Mouse (Mus musculus) right cerebral cortex, postnatal 10 days (tissue): ENCODE measurements around the gene Parvb.

Experiments
- DNase-seq, 2 experiments: peaks; one replicate each; pipeline ENCODE4 v3.0.0; 2021; ENCODE audit warnings: low spot score in 2 of 2

Parvb gene

DNA sequence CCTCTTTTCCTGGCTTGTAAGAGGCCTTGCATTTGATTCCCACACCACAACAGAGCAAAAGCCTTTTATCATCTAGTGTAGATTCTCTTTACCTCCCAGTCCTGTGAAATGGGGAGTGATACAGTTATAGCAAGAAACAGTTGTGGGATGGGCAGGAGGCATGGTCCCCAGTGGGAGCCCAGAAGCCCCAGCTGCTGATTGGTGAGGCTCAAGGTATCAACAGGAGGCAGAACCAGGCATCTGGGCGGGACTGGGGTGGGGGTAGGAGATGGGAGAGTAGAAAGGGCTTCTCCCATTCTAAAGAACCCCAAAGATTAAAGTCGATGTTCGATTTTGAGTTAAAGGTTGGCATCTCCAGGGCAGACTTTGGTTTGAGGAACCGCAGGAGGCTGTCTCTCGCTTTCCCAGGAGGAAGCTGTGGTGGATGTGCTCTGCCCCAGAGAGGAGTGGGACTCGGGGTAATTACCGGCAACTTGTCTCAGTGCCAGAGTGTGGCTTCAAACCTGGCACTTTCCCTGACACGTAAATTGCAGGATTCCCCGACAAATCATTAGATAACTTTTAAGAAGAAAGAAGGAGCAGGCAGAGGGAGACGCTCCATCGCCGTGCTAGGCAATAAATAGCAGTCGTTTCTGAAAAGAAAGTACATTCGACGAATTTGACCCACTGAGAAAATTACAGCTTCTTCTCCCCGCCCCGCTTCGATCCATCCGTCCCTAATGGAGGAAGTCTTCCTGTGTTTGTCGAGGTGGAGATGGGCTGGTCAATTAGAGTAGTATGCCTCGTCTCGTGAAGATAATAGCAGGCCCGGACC is 13.7 kb upstream of the Parvb start:
- DNase-seq = no peak

DNA sequence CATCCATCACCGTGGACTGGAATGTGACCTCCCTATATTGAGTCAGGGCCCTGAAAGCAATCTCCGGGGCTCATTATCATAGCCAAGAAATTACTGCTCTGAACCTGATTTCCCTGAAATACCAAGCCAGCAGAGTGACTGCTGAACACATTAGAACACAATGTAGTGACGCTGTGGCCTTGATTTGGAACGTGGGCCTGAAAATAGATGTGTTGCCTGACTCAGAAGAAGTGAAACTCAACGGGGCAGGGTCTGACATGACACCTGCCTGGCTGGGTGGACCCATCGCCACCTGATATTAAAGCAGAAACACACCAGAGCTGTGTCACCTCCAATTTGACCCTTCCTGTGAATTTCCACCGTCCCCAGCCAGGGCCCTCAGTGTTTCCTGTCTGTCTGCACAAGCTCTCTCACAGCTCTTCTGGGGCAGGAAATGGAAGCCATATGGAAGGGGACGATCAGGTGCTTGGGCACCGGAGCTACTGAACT is 13.0 kb upstream of the Parvb start:
- DNase-seq = no peak

DNA sequence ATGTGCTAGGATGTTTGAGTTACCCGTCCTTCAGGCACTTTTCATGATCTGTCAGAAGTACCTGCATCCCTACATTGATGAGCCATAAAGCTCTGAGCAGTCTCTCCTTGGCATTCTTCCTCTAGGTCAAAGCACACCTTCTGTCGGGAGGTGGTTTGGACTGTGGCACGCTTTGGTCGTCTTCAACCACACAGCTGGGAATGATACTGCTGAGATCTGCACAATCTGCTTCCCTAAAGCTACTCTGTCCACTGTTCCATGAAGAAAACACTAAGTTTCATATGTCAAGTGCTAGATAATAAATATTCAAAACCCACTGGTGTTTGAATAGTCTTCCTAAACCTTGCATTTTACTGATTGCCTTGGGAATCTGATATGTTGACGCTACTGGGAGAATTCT is 10.3 kb upstream of the Parvb start:
- peak in 1 of 2 experiments; percentile 22 for DNase-seq

DNA sequence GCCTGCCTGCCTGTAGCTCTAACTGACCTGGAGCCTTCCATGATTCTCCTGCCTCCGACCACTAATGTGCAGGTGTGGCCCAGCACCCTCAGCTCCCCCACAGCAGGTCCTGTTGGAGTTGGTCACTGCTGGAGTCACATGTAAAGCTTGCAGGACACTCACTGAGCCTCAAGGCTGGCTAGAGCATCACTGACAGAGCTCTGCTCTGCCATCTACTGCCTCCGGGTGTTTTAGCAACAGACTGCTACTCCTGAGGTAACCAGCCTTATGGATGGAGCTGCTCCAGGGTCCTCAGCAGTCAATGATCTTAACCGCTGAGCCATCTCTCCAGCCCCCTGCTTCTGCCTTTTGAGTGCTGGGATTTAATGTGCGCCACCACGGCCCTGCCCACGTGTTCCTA is 8.4 kb upstream of the Parvb start:
- no peak for DNase-seq

DNA sequence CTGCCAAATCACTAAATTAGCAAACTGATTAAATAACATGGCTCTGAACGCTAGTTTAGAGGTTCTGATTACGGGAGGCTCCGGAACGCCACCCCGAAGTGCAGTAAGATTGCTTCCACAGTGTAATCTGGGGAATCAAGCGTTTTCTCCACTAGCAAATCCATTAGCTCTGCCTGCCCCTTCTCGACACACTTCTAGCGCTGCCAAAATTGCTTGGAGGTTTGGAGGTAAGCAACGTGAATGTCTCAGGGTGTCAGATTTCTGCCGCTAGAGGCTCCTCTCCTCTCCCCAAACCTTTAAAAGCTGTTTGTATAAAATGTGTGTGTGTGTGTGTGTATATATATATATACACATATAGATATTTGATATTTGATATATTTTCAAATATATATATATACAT is 7.1 kb upstream of the Parvb start:
- no peak for DNase-seq

DNA sequence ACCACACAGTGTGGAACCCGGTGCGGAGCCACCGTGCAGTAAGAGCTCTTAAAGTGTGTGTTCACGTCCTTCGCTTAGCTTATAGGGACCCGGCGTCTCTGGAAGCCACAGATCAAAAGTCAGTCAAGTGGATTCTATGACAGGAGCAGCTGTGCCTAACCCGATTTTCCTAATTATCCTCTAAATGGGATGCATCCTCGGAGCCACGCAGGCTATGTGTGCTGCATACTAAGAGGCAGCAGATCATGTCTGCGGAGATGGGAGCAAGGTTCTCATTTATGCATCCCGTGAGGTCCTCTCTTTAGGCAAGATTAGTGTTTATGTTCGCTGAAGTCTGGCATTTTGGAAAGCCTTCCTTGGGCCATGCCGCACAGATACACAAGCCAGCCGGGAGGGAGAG is 4.9 kb upstream of the Parvb start:
- no peak for DNase-seq

DNA sequence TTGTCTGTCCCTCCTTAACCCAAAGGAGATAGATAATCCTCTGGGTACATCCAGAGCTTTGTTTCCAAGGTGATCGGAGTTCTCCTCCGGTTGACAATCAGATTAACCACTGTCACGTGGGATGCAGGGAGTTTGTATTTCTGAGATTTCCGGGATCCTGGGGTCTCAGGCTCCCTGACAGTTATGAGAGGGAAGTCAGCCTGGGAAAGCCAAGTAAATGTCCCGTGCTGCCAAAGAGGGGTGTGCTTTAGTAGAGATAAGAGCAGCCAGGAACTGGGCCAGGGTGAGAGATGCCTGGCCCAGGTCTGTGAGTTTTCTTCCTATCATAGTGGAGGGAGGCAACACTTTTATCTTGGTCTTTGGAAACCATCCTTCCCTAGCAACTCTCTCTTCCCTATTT is 1.2 kb upstream of the Parvb start:
- no peak for DNase-seq

DNA sequence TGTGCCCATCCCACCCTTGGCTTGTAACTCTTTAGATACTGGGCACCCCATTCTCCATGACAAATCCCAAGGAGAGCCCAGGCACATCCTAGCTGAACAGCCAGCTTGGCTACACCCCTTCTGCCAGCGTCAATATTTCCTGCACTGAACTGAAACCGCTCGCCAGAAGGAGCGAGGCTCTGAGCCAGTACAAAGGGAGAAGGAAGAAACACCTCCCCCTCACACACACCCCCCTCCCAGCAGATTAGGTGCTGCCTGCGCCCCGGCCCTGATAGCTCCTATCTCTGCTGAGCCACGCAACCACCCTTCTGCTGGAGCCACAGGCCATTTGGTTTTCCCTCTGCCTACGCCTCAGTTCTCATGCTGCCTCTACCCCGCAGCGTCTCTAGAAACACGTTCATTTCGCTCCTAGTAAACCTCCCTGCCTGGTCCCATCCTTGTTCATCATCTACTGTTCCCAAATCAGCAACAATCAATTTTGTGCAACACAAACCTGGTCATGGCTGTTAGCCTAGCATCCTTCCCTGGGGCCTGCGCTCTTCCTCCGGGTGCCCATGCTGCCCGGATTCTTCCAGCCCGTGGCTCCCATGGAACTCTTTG is 630 bp upstream of the Parvb start:
- peak; percentile 73 to 78 for DNase-seq

DNA sequence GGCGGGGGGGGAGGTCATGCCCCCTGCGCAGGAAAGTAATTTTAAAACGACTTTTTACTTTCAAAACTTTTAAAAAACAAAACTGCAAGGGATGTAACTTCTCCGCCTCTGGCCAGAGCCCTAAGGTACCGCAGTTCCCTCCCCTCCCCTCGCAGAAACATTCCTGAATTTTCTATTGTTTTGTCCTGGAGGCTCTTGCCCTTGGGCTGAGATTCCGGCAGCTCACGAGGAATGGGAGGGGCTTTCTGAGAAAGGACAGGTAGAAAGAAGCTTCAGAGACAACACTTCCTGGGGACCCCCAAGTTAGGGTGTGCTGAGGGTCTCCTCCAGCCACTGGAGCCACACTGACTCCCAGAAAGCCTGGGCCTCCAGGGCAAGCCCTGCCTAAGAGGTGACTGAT is 766 bp downstream of the Parvb start:
- DNase-seq = no peak

DNA sequence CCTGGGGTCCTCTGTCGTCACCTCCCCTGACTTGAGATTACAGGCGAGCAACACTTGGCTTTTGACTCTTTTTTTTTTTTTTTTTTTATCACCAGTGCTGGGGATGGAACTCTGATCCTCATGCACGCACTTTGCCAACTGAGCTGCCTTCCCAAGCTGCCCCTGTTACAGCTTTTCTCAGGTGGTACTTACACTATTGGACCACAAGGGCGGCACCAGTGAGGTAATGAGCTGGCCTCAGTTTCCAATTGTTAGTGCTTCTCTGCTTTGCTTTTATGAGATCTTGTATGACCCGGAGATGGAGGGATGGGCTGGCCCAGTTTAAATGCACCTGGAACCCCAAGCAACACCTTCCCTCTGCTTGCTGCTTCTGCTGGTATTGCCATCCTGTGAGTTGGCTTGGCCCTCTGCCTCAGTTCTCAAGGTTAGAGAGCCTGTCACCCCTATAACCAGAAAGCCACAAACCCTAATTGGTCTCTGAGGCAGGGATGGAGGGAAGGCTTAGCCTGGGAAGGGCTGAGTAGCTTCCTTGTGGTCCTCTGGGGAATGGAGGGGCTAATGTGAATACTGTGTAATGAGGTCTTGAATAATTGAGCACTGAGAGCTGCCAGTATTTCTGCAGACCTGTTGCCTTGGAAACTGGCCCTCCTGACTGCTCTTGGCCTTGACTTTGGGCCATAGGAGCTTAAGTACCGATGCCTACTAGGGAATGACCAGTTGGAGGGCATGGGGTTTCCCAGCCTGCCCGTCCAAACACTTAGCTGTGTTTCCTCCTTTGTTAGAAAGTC is 3.1 kb downstream of the Parvb start:
- DNase-seq = no peak

DNA sequence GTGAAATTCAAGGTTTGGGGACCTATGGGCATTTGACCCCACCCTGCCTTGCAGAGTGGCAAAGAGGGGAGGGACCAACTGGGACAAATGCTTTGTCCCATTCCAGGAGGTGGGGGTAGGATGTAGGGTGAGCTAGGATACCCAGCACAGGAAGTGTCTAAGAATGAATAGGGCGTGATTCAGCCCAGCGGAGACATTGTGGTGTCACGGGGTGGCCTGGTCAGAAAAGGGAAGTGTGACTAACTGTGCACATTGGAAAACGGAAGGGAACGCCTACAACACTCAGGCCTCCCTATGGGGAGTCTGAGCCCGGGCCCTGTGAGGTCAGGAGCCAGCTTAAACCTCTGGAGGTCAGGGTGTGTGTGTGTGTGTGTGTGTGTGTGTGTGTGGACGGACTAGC is 3.8 kb downstream of the Parvb start:
- DNase-seq = no peak

DNA sequence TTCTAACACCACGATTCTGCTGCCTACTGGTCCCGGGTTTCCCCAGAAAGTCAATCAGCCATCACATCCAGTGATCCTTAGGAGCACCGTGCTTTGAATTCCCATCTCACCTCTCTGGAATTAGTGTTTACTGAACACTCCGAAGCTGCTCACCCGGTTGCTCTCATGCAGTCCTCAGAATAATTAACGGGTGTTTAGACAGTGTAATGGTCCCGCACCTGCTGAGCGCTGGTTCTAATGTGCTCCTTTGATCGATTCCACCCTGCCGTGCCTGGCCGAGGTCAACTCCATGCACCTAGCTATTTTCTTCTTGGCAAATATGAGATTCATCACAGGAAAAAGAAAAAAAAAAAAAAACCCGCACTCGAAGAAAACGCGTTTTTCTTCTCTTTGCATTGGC is 6.7 kb downstream of the Parvb start:
- DNase-seq = no peak

DNA sequence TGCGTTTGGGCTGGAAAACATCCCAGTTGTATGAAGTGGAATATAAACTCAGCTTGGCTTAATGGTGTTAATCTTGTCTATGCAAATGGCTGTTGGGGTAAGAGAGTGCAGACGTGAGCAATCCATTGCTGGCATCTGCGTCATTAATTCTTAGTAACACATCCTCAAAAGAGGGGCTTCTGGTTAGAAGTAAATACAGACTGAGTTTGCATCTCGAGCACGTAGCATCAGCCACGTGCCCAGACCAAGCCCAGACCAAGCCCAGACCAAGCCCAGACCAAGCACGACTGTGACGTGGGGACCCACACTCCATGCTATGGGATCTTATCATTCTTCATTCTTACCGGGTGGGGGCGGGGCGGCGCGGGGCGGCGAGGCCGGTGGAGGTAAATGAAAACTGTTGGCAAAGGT is 7.2 kb downstream of the Parvb start:
- DNase-seq = no peak

DNA sequence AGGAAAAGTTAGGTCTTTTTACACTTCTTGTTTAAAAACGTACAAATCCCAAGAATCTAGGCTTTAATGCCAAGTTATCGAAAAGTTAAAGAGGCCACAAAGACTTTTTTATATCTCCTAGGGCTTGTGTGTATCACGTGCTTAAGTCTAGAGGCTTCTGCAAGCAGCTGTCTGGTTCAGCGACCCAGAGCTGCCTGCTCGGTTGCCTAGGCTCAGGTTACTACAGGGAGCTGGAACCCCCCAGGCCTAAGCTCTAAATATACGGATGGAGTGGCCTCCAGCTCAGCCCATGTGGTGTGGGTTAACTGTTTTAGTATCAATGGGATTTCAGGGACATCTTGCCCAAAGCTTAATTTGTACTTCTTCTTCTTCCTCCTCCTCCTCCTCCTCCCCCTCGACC is 9.7 kb downstream of the Parvb start:
- no peak for DNase-seq

DNA sequence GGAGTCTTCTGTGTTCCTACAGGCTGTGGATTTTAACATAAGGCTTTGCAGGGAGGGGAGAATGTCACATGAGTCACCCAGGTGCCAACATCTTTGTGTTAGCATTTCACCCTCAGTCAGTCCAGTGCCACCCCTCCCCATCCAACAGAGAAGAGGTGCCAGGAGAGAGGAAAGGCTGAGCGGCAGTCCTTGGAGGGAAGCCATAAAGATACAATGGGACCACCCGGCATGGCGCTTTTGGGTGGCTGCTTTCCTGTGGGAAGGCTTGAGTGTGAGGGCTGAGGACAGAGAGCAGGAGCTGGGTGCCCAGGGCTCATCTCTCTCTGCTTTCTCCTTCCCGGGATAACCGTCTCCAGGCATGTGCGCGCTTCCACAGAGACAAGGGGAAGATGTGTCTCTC is 13.3 kb downstream of the Parvb start:
- DNase-seq = peak; percentile 54 to 58

DNA sequence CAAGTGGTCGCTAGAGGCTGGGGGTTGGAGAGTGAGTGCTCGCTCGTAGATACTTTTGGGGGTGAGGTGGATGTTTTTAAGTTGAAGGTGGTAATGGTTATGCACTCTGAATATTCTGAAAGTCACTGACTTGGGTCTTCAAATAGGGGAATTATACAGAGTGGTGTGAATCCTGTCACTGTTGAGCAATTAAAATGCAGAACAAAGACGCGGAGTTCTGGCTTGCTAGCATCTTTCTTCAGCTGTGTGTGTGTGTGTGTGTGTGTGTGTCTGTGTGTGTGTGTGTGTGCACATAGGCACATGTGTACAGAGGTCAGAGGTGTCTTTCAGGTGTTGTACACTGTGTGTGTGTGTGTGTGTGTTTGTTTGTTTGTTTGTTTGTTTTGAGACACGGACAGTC is 14.4 kb downstream of the Parvb start:
- no peak for DNase-seq

DNA sequence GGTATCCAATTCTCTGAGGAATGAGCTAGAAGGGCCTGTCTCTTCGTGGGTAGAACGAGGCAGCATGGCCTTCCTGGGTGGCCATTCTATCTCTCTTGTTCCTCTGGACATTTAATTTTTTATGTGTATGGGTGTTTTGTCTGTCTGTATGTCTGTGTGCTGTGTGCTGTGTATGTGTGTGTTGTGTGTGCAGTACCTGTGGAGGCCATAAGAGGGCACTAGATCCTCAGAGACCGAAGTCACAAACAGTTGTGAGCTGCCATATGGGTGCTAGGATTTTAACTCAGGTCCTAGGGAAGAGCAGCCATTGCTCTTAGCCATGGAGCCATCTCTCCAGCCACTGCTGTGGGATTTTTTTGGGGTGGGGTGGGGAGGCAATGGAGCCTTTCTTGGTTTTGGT is 15.5 kb downstream of the Parvb start:
- no peak for DNase-seq

DNA sequence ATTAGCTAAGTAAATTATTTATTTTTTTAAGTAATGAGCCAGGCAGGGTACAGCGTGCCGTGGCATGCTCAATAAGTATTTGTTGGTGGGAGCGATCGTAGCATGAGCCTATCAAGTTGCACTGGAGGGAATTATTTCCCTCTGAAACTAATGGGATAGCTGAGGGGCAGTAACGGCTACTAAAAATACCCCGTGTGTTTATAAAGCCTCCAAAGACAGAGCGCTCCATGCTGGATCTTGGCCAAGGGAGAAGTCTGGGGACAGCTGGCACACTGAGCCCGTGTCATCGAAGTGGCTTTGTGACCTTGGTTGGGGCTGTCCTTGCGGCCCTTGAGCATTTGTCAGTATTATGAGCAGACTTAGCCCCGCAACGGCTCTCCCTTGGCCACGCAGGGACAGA is 19.4 kb downstream of the Parvb start:
- DNase-seq = peak in 1 of 2 experiments; percentile 56

DNA sequence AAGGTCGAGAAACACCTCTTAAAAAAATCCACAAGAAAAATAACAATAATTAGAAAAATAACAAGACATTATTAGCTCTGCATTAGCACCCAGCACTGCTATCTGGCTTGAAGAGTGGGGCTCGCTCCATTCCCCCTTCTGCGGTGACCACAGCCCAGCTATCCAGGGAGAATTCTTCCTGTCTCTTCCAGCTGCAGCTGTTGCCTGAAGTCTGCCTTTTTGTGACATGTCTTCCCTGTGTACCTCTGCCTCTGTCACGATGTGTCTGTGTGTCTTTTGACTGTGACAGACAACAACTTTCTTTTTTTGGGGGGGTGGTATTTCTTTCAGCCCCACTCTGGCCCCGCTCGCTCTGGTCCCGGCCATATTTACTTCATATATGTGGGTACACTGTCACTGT is 20.8 kb downstream of the Parvb start:
- DNase-seq = no peak

DNA sequence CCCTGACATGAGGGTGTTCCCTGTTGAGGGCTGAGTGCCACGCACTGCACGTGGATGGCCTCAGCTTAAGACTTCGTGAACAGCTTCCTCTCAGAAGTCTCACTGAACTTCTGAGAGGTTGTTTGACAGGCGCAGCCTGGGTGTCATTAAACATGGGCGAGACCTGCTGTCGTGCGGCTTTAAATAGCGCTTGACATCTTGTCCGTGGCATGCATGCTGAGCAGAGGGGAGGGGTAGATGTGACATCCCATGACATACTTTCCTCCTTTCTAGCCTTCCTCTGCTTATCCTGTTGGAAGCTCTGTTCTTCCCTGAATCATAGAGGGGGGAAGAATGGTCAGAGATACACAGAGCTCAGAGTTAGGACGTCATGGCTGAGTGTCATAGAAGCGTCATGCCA is 21.9 kb downstream of the Parvb start:
- DNase-seq = no peak

DNA sequence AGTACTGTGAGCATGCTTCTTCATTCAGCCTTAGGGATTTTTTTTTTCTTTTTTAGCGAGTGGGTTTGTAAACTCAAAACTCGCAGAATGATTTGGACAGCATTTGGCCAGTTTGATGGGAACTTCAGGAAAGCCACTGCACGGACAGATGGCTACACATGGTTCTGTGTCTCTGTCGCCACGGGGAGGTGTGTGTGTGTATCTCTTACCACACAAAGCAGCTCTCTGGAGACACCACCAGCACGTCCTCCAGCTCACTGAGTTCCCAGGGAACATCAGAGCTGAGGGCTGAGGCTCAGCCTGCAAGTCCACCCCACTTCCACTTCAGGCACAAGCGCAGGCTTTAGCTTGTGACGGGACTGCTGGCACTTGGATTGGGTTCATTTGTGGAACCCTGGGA is 22.5 kb downstream of the Parvb start:
- no peak for DNase-seq

DNA sequence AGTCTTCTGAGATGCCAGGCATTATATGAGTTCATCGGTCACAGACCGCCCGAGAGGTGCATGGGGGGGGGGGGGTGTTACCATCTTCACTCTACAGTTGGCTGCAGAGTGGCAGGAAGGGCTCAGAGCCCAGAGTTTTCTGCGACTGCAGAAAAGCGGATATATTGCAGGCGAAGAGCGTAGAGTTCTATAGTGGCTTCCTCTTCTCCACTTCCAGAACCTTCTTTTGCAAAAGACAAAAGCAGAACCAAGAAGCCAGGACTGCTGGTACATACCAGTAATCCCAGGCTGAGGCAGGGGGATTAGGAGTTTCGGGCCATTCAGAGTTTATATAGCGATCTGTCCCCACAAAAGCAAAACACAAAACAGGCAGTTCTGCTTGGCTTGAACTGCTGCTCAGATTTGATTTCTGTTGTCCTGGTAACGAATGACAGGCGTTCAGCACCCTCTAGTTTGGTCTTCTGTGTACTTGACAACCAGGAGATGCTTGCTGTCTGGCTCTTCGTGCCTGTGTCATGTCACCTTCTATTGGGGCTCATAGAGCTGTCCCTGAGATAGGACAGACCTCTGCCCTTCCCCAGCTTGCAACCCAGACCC is 24.5 kb downstream of the Parvb start:
- DNase-seq = no peak
